Mouse (Mus musculus): ENCODE measurements at regions not wholly inside any gene's neighbourhood (a gene's known extent, or its start where the extent isn't known, plus 50 kb on each side); places are given as distances from the start of the nearest gene placed in this dataset.

- no peak for DNase-seq
These were observed 121.3 kb upstream of the BC052040 start for GRCm38 (mm10) chr2:115460028-115460881.

- DNase-seq = no peak
These were observed 120.7 kb upstream of the BC052040 start for GRCm38 (mm10) chr2:115460882-115461151.

GRCm38 (mm10) chr2:115466170-115466569 is 115.3 kb upstream of the BC052040 start:
- no peak for DNase-seq

- DNase-seq = no peak
These were observed 114.3 kb upstream of the BC052040 start for GRCm38 (mm10) chr2:115467107-115467745.

GRCm38 (mm10) chr2:115467936-115468335 is 113.6 kb upstream of the BC052040 start:
- DNase-seq = no peak

- no peak for DNase-seq
These were observed 113.0 kb upstream of the BC052040 start for GRCm38 (mm10) chr2:115468471-115468909.

- DNase-seq = no peak
These were observed 112.2 kb upstream of the BC052040 start for GRCm38 (mm10) chr2:115469165-115469821.

- no peak for DNase-seq
These were observed 109.1 kb upstream of the BC052040 start for GRCm38 (mm10) chr2:115472393-115472792.

GRCm38 (mm10) chr2:115483418-115484288 is 97.9 kb upstream of the BC052040 start:
- no peak for DNase-seq

- DNase-seq = no peak
These were observed 93.1 kb upstream of the BC052040 start for GRCm38 (mm10) chr2:115488465-115488864.

GRCm38 (mm10) chr2:115493020-115493419 is 88.5 kb upstream of the BC052040 start:
- no peak for DNase-seq

GRCm38 (mm10) chr2:115499904-115500303 is 81.6 kb upstream of the BC052040 start:
- DNase-seq = no peak

GRCm38 (mm10) chr2:115509527-115509926 is 72.0 kb upstream of the BC052040 start:
- DNase-seq = no peak

- DNase-seq = no peak
These were observed 70.4 kb upstream of the BC052040 start for GRCm38 (mm10) chr2:115511146-115511545.

GRCm38 (mm10) chr2:115511612-115512525 is 69.6 kb upstream of the BC052040 start:
- no peak for DNase-seq

- DNase-seq = no peak
These were observed 68.6 kb upstream of the BC052040 start for GRCm38 (mm10) chr2:115512891-115513290.

GRCm38 (mm10) chr2:115513774-115514231 is 67.7 kb upstream of the BC052040 start:
- DNase-seq = peak; percentile 29

GRCm38 (mm10) chr2:115514831-115515428 is 66.6 kb upstream of the BC052040 start:
- peak; percentile 39 for DNase-seq

GRCm38 (mm10) chr2:115515470-115515869 is 66.0 kb upstream of the BC052040 start:
- DNase-seq = no peak

- DNase-seq = no peak
These were observed 64.7 kb upstream of the BC052040 start for GRCm38 (mm10) chr2:115516824-115517223.

- DNase-seq = no peak
These were observed 61.5 kb upstream of the BC052040 start for GRCm38 (mm10) chr2:115519974-115520373.
